ENCODE assay signal across 27 mouse cellular contexts in the genomic region with DNA sequence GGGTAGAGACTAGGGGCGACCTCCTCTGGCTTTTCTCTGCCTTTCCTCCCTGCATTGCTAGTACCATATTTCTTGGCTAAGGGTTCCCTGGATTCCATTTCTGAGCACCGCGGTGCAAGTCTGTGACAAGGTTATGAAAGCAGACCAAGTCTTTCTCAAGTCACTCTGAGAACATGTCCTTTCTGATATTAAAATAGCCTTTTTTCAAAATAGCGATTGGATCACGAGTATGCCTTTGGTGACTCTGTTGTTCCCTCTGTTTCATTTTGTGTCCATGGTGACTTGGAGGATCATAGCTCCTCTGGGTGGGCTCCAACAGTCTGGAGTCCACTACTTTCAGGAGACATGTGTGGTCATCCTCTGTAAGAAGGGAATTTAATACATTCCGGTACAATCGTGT.
DNase-seq lines count a peak whose midpoint lies in the region; ATAC-seq and TF ChIP-seq lines count a peak whose summit lies in the region.
"Had no signal": no experiment of that assay in that cellular context is flagged by ENCODE, and none has a peak within 500 bp of the region (broad histone marks: within the 10 kb centered on the region; RNA-seq: fewer than 3 reads in every experiment).

No protein-coding gene starts in this region.

- TF ChIP-seq POLR2A in lung, adult 2 months (IDR thresholded peaks at IDR 0.05; ENCODE audit: borderline replicate concordance, extremely low read depth, low read depth, low read length) = no peak

- no peak for TF ChIP-seq CTCF in gastrocnemius, adult 2 months (IDR thresholded peaks at IDR 0.05)
- no peak for TF ChIP-seq CTCF in lung, adult 2 months (IDR thresholded peaks at IDR 0.05; ENCODE audit: insufficient read depth, low read length)

- no peaks in the 10 kb centered on the region for H3K27me3 ChIP-seq in forebrain, embryonic 13.5 days
- H3K27me3 ChIP-seq: CH12.LX; heart, embryonic 12.5 days; hindbrain, embryonic 13.5 days; intestine, embryonic 15.5 days had no signal

- no peak overlapping the region for H3K9ac ChIP-seq in forebrain, embryonic 13.5 days
- H3K9ac ChIP-seq: forebrain, postnatal 0 days; heart, embryonic 12.5 days; heart, embryonic 15.5 days; hindbrain, embryonic 13.5 days; intestine, embryonic 15.5 days had no signal

- H3K4me2 ChIP-seq in forebrain, embryonic 13.5 days = no peak overlapping the region
- H3K4me2 ChIP-seq: heart, embryonic 12.5 days; heart, embryonic 15.5 days; hindbrain, embryonic 13.5 days; intestine, embryonic 15.5 days had no signal

- no peak overlapping the region for H3K4me3 ChIP-seq in gastrocnemius, adult 2 months
- no peak overlapping the region for H3K4me3 ChIP-seq in lung, adult 2 months (replicated peaks; ENCODE audit: extremely low read depth, low read depth, low read length)
- H3K4me3 ChIP-seq in brown adipose tissue, adult 24 weeks (ENCODE audit: insufficient read depth, low read depth, low read length) = no peak overlapping the region
- H3K4me3 ChIP-seq in forebrain, embryonic 13.5 days = no peak overlapping the region
- H3K4me3 ChIP-seq: forebrain, embryonic 10.5 days; heart, embryonic 12.5 days; heart, embryonic 15.5 days; hindbrain, embryonic 10.5 days; hindbrain, embryonic 13.5 days; intestine, embryonic 15.5 days had no signal

- no peak for ATAC-seq in forebrain, embryonic 13.5 days
- ATAC-seq: forebrain, embryonic 14.5 days; forebrain, postnatal 0 days; hindbrain, embryonic 16.5 days; intestine, embryonic 15.5 days had no signal

- H3K9me3 ChIP-seq in forebrain, embryonic 13.5 days (replicated peaks) = no peaks in the 10 kb centered on the region
- H3K9me3 ChIP-seq: forebrain, embryonic 10.5 days; G1E; heart, embryonic 12.5 days; heart, embryonic 15.5 days; hindbrain, embryonic 10.5 days; hindbrain, embryonic 13.5 days; intestine, embryonic 15.5 days had no signal

- DNase-seq in gastrocnemius, adult 2 months = no peak
- DNase-seq in gastrocnemius, postnatal 25 days = no peak
- peak; percentile 29 for DNase-seq in lung, postnatal 10 days
- no peak for DNase-seq in lung, adult 2 months
- DNase-seq: adrenal gland, adult 8-10 months; adrenal gland, postnatal 25 days; B cell, adult 2 months; cerebellum, adult 18-20 months; cerebellum, adult 9-10 months; cerebellum, postnatal 14 days; forebrain, postnatal 0 days; gastrocnemius, postnatal 10 days; heart, adult 18-20 months; heart, postnatal 10 days; heart, postnatal 36 days had no signal

- intact Hi-C loops in gastrocnemius, adult 2 months (cut with DNase I) = loop anchor here (10.0 kb wide), 1 partner anchor 548 kb away; no protein-coding TSS in a partner anchor

- 80% methylated on average over 7 of the region's 7 CpGs for WGBS in lung, adult 2 months
- WGBS in forebrain, embryonic 13.5 days = 96% methylated on average over 7 of the region's 7 CpGs

- H3K4me1 ChIP-seq in lung, adult 2 months (ENCODE audit: control insufficient read depth, insufficient read depth, low read length) = peaks cover 3% of the 10 kb centered on the region; the same call in 1 of the 2 replicates
- H3K4me1 ChIP-seq in brown adipose tissue, adult 24 weeks (ENCODE audit: control insufficient read depth, insufficient read depth, insufficient read length, low read length) = peaks cover 6% of the 10 kb centered on the region; the same call in 1 of the 2 replicates
- H3K4me1 ChIP-seq in forebrain, embryonic 13.5 days = peaks cover 5% of the 10 kb centered on the region
- H3K4me1 ChIP-seq: intestine, embryonic 15.5 days had no signal

- H3K27ac ChIP-seq in gastrocnemius, adult 2 months = peak overlapping the region; percentile 36; the same call in 1 of the 2 replicates
- H3K27ac ChIP-seq in brown adipose tissue, adult 24 weeks (replicated peaks; ENCODE audit: low read depth, low read length) = peak overlapping the region; percentile 50
- no peak overlapping the region for H3K27ac ChIP-seq in forebrain, embryonic 13.5 days
- H3K27ac ChIP-seq: forebrain, embryonic 10.5 days; heart, embryonic 15.5 days; hindbrain, embryonic 10.5 days; hindbrain, embryonic 13.5 days; intestine, embryonic 15.5 days had no signal

- no peaks in the 10 kb centered on the region for H3K36me3 ChIP-seq in forebrain, embryonic 13.5 days (ENCODE audit: poor library complexity, severe bottlenecking)
- H3K36me3 ChIP-seq: forebrain, embryonic 10.5 days; G1E; heart, embryonic 12.5 days; heart, embryonic 15.5 days; hindbrain, embryonic 10.5 days; hindbrain, embryonic 13.5 days; intestine, embryonic 15.5 days had no signal
